Mouse (Mus musculus) gastrocnemius, adult 8-10 months (tissue): Measurements from ENCODE around the gene Spats2. TPM values are rescaled to one million over a fixed set of nuclear protein-coding genes. Genes with fewer than 3 reads are reported as not detected.
A peak's percentile ranks its signal among the peaks of the same experiment; 100 is the strongest.

Experiments
- DNase-seq, 2 experiments: peaks; one replicate each; pipeline ENCODE4 v3.0.0; 2022; ENCODE audit warnings: low spot score in 2 of 2
- microRNA-seq: library from miRNA; unstranded; fragments of <30 nt; microRNA quantifications from one replicate; pipeline ENCODE4 v1.2.0, GENCODE M21; 2022
- total RNA-seq, 4 experiments: library from RNA; stranded (reverse); gene quantifications; 2 replicates each; pipeline ENCODE4 v1.2.4; 2022

The Spats2 gene
- total RNA-seq, 4 experiments from 2014 or later, result 3.0 to 5.4 (median 4.1) TPM

GRCm38 (mm10) chr15:99255241-99255749 lies 129.6 kb downstream of the Spats2 start:
- DNase-seq, result no peak

- DNase-seq, result no peak
Measured at GRCm38 (mm10) chr15:99259167-99259729, 133.5 kb downstream of the Spats2 start.

- peak; percentile 43 to 58 for DNase-seq
Measured at GRCm38 (mm10) chr15:99259730-99260252, 134.1 kb downstream of the Spats2 start.

- DNase-seq, result no peak
Measured at GRCm38 (mm10) chr15:99262702-99263101, 137.0 kb downstream of the Spats2 start.

Small RNA genes within 50 kb of the gene (microRNA-seq; reads per million reads assigned to microRNA genes)
- not detected for gene Mir6960

Other genes with a start within 250 kb of the Spats2 start
- gene Rhebl1, start 231.4 kb upstream of the Spats2 start, total RNA-seq, result 1 to 10 TPM; 1.4 to 2.9 (median 2.0) TPM
- gene Dhh, start 227.4 kb upstream of the Spats2 start, total RNA-seq, result 1 to 10 TPM in 1 of 4 experiments, under 1 TPM in 3; 0.19 to 1.0 (median 0.49) TPM
- gene Lmbr1l, start 207.7 kb upstream of the Spats2 start, total RNA-seq, result 1 to 10 TPM; 3.7 to 5.0 (median 4.2) TPM
- gene Tuba1b, start 191.4 kb upstream of the Spats2 start, total RNA-seq, result 10 to 100 TPM; 12.6 to 24.6 (median 20.3) TPM
- gene Gm49450, start 172.4 kb upstream of the Spats2 start, total RNA-seq, result not detected
- 10 to 100 TPM; 12.6 to 24.0 (median 18.4) TPM for gene Tuba1a, start 172.2 kb upstream of the Spats2 start, total RNA-seq
- 1 to 10 TPM; 5.7 to 7.8 (median 6.8) TPM for gene Tuba1c, start 96.0 kb upstream of the Spats2 start, total RNA-seq
- gene Prph, start 70.7 kb upstream of the Spats2 start, total RNA-seq, result under 1 TPM in 3 of 4 experiments, not detected in 1; 0.31 to 0.58 (median 0.35) TPM
- not detected for gene Troap, start 51.3 kb upstream of the Spats2 start, total RNA-seq
- gene C1ql4, start 38.1 kb upstream of the Spats2 start, total RNA-seq, result not detected
- gene Dnajc22, start 32.7 kb upstream of the Spats2 start, total RNA-seq, result under 1 TPM in 1 of 4 experiments, not detected in 3; 0.24 TPM
- gene Kcnh3, start 98.9 kb downstream of the Spats2 start, total RNA-seq, result not detected
- gene Mcrs1, start 126.0 kb downstream of the Spats2 start, total RNA-seq, result 10 to 100 TPM; 18.8 to 34.0 (median 26.1) TPM
- gene Prpf40b, start 169.2 kb downstream of the Spats2 start, total RNA-seq, result 10 to 100 TPM; 22.5 to 28.5 (median 25.7) TPM
- gene Fam186b, start 170.0 kb downstream of the Spats2 start, total RNA-seq, result not detected
- 1 to 10 TPM; 3.3 to 5.4 (median 3.9) TPM for gene Fmnl3, start 244.6 kb downstream of the Spats2 start, total RNA-seq